Mouse (Mus musculus) neural tube, embryonic 15.5 days (tissue): ENCODE results near the gene Hist1h3d. TPM values are rescaled to one million over a fixed set of nuclear protein-coding genes. Genes with fewer than 3 reads are reported as not detected.
"Not testable (repeated sequence)": the region's sequence is repeated elsewhere in the genome, so short reads cannot be mapped to it uniquely, and the experiment has no call there.

Source experiments
- ATAC-seq: fragments of 200-750 bp; cut with Nextera tagmentation; 2 replicates; pipeline ENCODE4 v1.8.0; 2017; ENCODE audit warnings: mild to moderate bottlenecking, moderate TSS enrichment, moderate library complexity; ENCODE audit not compliant: low FRiP score
- H3K27ac ChIP-seq: fragments of 300-500 bp; sonication (generic); replicated peaks from 2 replicates; pipeline ENCODE4 v1.5.1; 2015; ENCODE audit warnings: mild to moderate bottlenecking, inconsistent platforms
- H3K27me3 ChIP-seq: fragments of 300-500 bp; sonication (generic); replicated peaks from 2 replicates; pipeline ENCODE4 v1.6.1; 2015; ENCODE audit warnings: inconsistent platforms
- H3K36me3 ChIP-seq: fragments of 300-500 bp; sonication (generic); 2 replicates; pipeline ENCODE4 v1.6.1; 2015; ENCODE audit warnings: inconsistent platforms
- H3K4me1 ChIP-seq: fragments of 300-500 bp; sonication (generic); 2 replicates; pipeline ENCODE4 v1.6.1; 2015; ENCODE audit warnings: inconsistent platforms
- H3K4me2 ChIP-seq: fragments of 300-500 bp; sonication (generic); 2 replicates; pipeline ENCODE4 v1.6.1; 2015; ENCODE audit warnings: inconsistent platforms, mild to moderate bottlenecking, moderate library complexity
- H3K4me3 ChIP-seq: fragments of 300-500 bp; sonication (generic); replicated peaks from 2 replicates; pipeline ENCODE4 v1.5.1; 2015; ENCODE audit warnings: mild to moderate bottlenecking, inconsistent platforms
- H3K9ac ChIP-seq: fragments of 300-500 bp; sonication (generic); replicated peaks from 2 replicates; pipeline ENCODE4 v1.6.1; 2015; ENCODE audit warnings: mild to moderate bottlenecking, inconsistent platforms
- H3K9me3 ChIP-seq: fragments of 300-500 bp; sonication (generic); replicated peaks from 2 replicates; pipeline ENCODE4 v1.6.1; 2016; ENCODE audit warnings: inconsistent platforms
- WGBS: fragments of 180-500 bp; shearing (Covaris S2); methylation state at CpG from one replicate; pipeline ENCODE4 v1.1.7; 2015; ENCODE audit warnings: mixed read lengths; 5-methylcytosine and 5-hydroxymethylcytosine counted together
- polyA plus RNA-seq: library from polyadenylated mRNA; unstranded; fragments of >200 nt; fragmentation: Nextera tagmentation; extraction: Ambion mirVana; gene quantifications from 2 replicates; pipeline ENCODE4 v1.2.1, GENCODE M21; 2015

Hist1h3d gene
- polyA plus RNA-seq, 1 experiment from 2014 or later: 0.88 TPM

GRCm38 (mm10) chr13:23583387-23584068, 8.0 kb downstream of the Hist1h3d start:
- H3K4me3 ChIP-seq: no peak overlapping the region
- no peak overlapping the region for H3K27ac ChIP-seq
- no peaks in the 10 kb centered on the region for H3K9me3 ChIP-seq
- no peak overlapping the region for H3K4me2 ChIP-seq
- H3K9ac ChIP-seq: no peak overlapping the region
- ATAC-seq: no peak
- H3K36me3 ChIP-seq: no peaks in the 10 kb centered on the region
- H3K27me3 ChIP-seq: no peaks in the 10 kb centered on the region
- peaks cover 31% of the 10 kb centered on the region for H3K4me1 ChIP-seq

- Histone ChIP-seq H3K27ac (peak overlapping the region; percentile 90), H3K9ac (peak overlapping the region; percentile 61), H3K27me3 (no peaks in the 10 kb centered on the region), H3K4me3 (peak overlapping the region; percentile 47), H3K4me1 (peaks cover 31% of the 10 kb centered on the region), H3K9me3 (no peaks in the 10 kb centered on the region), H3K4me2 (peak overlapping the region; percentile 87), H3K36me3 (no peaks in the 10 kb centered on the region)
- ATAC-seq: no peak
Observed at GRCm38 (mm10) chr13:23584331-23584730, 8.8 kb downstream of the Hist1h3d start.

- peak overlapping the region; percentile 47 for H3K4me3 ChIP-seq
- peak; percentile 23; the same call in 1 of the 2 replicates for ATAC-seq
- under 1% methylated on average over 21 of the region's 21 CpGs for WGBS
- H3K9ac ChIP-seq: peak overlapping the region; percentile 61
- peaks cover 31% of the 10 kb centered on the region for H3K4me1 ChIP-seq
- H3K4me2 ChIP-seq: peak overlapping the region; percentile 87
- peak overlapping the region; percentile 90 for H3K27ac ChIP-seq
- H3K36me3 ChIP-seq: no peaks in the 10 kb centered on the region
- no peaks in the 10 kb centered on the region for H3K27me3 ChIP-seq
- H3K9me3 ChIP-seq: no peaks in the 10 kb centered on the region
Observed at GRCm38 (mm10) chr13:23585029-23585441, 9.5 kb downstream of the Hist1h3d start.

GRCm38 (mm10) chr13:23585442-23586098, 10.0 kb downstream of the Hist1h3d start:
- Histone ChIP-seq H3K4me3 (peak overlapping the region; percentile 47), H3K27ac (peak overlapping the region; percentile 90), H3K4me1 (peaks cover 31% of the 10 kb centered on the region), H3K9ac (peak overlapping the region; percentile 61), H3K4me2 (peak overlapping the region; percentile 87)
- peak; percentile 92 for ATAC-seq
- H3K36me3 ChIP-seq, H3K27me3 ChIP-seq, H3K9me3 ChIP-seq: not testable (repeated sequence)
- under 1% methylated on average over 26 of the region's 36 CpGs for WGBS

DNA sequence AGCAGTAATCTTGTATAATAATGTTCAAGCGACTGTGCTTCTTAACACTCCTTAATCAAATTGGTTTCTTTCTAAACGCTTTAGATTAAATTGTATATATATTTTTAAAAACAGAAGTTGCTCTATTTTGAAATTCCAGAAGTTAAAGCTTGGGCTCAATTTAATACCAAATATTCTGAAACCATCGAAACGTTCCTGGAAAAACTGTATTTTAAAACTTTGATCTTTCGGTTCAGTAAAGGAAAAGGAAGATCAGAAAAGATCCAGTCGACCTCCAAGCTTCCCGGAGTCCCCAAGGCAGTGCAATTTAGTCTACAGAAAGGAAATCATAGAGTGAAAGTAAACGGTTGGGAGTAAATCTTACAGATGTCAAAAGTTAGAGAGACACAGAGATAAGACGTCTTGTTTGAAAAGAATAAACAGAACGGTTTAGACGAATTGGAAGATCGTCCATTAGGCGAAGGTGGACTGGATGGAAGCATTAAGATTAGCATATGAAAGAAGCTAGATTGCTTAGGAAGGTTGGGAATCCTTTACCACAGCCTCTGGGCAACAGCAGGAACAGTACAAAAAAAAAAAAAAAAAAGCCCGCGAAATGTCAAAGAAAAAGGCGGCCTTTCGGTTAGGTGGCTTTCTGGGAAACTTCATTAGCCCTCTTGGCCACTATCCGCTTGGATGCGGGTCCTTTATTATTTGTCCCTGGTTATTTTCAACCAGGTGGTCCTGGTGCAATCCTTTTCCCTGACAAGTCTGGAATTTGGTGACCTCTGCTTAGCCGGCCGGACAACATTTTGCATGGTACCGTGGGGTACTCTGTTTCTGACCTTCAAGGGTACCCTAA, 10.8 kb downstream of the Hist1h3d start:
- Histone ChIP-seq H3K27ac (peak overlapping the region; percentile 90), H3K4me1 (peaks cover 31% of the 10 kb centered on the region), H3K9ac (peak overlapping the region; percentile 21), H3K4me2 (peak overlapping the region; percentile 87), H3K4me3 (peak overlapping the region; percentile 31), H3K9me3 (no peaks in the 10 kb centered on the region), H3K36me3 (no peaks in the 10 kb centered on the region), H3K27me3 (no peaks in the 10 kb centered on the region)
- no peak for ATAC-seq
- WGBS: under 1% methylated on average over 22 of the region's 22 CpGs

DNA sequence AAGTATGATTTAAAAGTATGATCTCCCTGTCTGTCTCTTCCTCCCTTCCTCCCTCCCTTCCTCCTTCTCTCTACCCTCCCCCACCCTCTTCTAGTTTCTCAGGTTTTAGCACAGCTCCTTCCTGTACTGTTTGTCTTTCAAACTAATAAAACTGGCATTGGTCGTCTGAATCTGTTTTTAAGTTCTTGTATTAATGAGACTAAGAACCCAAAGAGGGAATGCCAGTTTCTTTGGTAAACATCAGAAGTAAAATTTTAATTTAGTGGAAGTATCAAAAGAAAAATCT, 11.3 kb downstream of the Hist1h3d start:
- peak overlapping the region; percentile 74 for H3K27ac ChIP-seq
- H3K9me3 ChIP-seq: no peaks in the 10 kb centered on the region
- peak overlapping the region; percentile 87 for H3K4me2 ChIP-seq
- H3K27me3 ChIP-seq: no peaks in the 10 kb centered on the region
- ATAC-seq: no peak
- peaks cover 28% of the 10 kb centered on the region for H3K4me1 ChIP-seq
- H3K36me3 ChIP-seq: no peaks in the 10 kb centered on the region
- WGBS: 3% methylated on average over 1 of the region's 1 CpGs
- H3K9ac ChIP-seq: peak overlapping the region; percentile 21; the same call in 1 of the 2 replicates
- peak overlapping the region; percentile 31 for H3K4me3 ChIP-seq

DNA sequence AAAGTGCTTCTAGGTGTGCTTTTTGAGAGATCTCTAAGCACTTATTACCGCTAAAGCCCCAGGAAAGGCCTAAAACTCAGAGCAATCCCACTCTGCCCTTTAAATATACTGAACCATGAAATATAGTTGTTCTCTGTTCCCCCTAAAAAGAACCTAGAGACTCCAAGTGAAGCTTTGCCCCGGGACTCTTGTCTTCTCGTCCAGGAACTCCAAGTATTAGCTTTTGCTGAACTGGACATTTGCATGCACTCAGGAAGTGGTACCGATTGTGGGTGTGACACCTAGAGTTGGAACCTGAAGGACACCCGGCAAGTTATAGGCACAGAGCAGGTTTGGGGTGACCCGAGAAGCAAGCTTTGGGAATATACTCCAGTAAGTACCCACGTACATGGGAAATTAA, 15.6 kb downstream of the Hist1h3d start:
- no peaks in the 10 kb centered on the region for H3K9me3 ChIP-seq
- no peak overlapping the region for H3K27ac ChIP-seq
- WGBS: 97% methylated on average over 7 of the region's 7 CpGs
- H3K9ac ChIP-seq: no peak overlapping the region
- no peak overlapping the region for H3K4me2 ChIP-seq
- no peak overlapping the region for H3K4me3 ChIP-seq
- H3K4me1 ChIP-seq: peaks cover 7% of the 10 kb centered on the region
- H3K27me3 ChIP-seq: no peaks in the 10 kb centered on the region
- H3K36me3 ChIP-seq: no peaks in the 10 kb centered on the region
- ATAC-seq: no peak

DNA sequence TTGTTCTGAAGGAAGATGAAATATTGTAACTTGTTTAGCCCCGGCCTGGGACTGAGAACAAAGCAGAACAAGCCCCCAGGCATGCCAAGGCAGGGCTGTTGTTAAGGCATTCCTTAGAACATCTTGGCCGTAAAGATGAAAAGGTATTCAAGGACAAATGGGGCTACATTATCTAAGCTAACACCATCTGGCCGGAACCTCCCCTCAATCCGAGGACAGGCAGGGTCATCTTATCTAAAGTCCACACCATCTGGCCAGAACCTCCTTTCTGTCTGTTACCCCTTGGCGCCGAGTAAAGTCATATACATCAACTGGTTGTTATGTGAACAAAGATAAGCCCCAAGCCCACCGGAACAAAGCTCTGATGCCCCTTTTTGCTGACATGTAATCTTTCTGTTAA, 16.3 kb downstream of the Hist1h3d start:
- H3K27me3 ChIP-seq, H3K4me3 ChIP-seq, H3K27ac ChIP-seq, H3K36me3 ChIP-seq, H3K9me3 ChIP-seq, ATAC-seq, H3K4me2 ChIP-seq, H3K9ac ChIP-seq, H3K4me1 ChIP-seq: not testable (repeated sequence)
- WGBS: 85% methylated on average over 7 of the region's 7 CpGs

GRCm38 (mm10) chr13:23592614-23593013, 17.1 kb downstream of the Hist1h3d start:
- WGBS: 92% methylated on average over 7 of the region's 7 CpGs
- Histone ChIP-seq H3K9ac (no peak overlapping the region), H3K27me3 (no peaks in the 10 kb centered on the region), H3K4me1 (no peaks in the 10 kb centered on the region), H3K27ac (no peak overlapping the region), H3K9me3 (no peaks in the 10 kb centered on the region), H3K4me2 (no peak overlapping the region), H3K36me3 (no peaks in the 10 kb centered on the region), H3K4me3 (no peak overlapping the region)
- ATAC-seq: no peak

DNA sequence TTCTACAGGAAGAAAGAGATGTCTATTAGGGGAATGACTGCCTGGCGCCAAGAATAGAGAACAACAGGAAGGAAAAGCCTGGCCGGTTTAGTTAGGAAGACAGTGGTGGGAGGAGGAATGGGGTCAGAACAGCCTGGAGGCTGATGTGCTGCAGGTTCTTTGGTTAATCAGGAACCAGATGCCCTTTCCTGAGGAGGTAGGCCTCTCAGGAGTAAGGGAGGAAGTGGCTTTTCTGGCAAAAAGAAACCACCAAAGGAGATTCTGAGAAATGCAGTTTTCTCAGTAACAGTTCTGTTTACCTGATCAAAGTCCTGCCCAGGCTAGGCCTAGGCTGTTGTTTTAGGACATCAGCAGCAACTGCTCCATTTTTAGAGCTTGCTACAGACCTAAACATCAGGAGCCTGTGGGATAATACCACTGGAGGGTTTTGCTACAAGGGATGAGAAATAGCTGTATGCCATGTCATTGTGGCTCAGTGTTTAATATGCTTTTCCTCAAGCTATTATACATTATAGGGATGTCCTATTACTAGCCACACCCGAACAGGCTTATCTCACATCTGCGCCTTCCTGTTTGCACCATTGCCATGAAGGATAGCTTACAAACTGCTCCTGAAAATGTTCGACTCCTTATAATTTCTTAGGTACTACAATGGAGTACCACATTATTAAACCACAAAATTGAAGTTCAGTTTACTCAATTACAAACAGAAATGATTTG, 17.6 kb downstream of the Hist1h3d start:
- H3K9me3 ChIP-seq: no peaks in the 10 kb centered on the region
- no peak overlapping the region for H3K27ac ChIP-seq
- no peaks in the 10 kb centered on the region for H3K4me1 ChIP-seq
- no peak overlapping the region for H3K4me2 ChIP-seq
- no peaks in the 10 kb centered on the region for H3K36me3 ChIP-seq
- no peaks in the 10 kb centered on the region for H3K27me3 ChIP-seq
- no peak overlapping the region for H3K9ac ChIP-seq
- no peak for ATAC-seq
- no peak overlapping the region for H3K4me3 ChIP-seq
- WGBS: 90% methylated on average over 5 of the region's 5 CpGs

DNA sequence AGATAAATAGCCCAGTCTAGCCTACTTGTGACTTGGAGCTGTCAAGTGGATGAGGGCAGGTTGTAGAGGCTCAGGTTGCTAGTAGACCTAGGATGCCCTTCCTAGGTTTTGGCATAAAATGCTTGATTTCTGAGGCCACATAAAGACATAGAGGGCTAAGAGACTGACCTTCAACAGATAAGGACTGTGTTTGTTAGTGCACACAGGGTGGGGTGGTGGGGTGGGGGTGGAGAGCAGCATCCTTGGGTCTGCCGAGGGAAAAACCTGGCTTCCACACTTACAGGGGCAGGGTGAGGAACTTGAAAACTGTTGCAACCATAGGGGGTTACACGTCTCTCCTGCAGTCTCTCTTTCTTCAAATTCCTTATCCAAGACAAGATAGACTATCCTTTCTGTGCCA, 19.6 kb downstream of the Hist1h3d start:
- Histone ChIP-seq H3K27me3 (no peaks in the 10 kb centered on the region), H3K27ac (no peak overlapping the region), H3K4me3 (no peak overlapping the region), H3K9me3 (no peaks in the 10 kb centered on the region), H3K9ac (no peak overlapping the region), H3K36me3 (no peaks in the 10 kb centered on the region), H3K4me2 (no peak overlapping the region), H3K4me1 (no peaks in the 10 kb centered on the region)
- ATAC-seq: no peak
- 82% methylated on average over 2 of the region's 2 CpGs for WGBS
